8 mouse cellular contexts compared by ENCODE assay signal in genomic region chr14:50897374-50897765, GRCm38 (mm10). TPM values are rescaled to one million over a fixed set of nuclear protein-coding genes. Genes with fewer than 3 reads are reported as not detected.
DNase-seq lines count a peak whose midpoint lies in the region; ATAC-seq and TF ChIP-seq lines count a peak whose summit lies in the region.

Gene Klhl33 (minus strand): TSS chr14:50897507.

- peaks cover 16% of the 10 kb centered on the region for H3K27me3 ChIP-seq in forebrain, embryonic 13.5 days
- H3K27me3 ChIP-seq in hindbrain, embryonic 10.5 days (ENCODE audit: insufficient read depth, poor library complexity, severe bottlenecking) = peaks cover 30% of the 10 kb centered on the region

- H3K36me3 ChIP-seq in forebrain, embryonic 13.5 days (ENCODE audit: poor library complexity, severe bottlenecking) = no peaks in the 10 kb centered on the region
- no peaks in the 10 kb centered on the region for H3K36me3 ChIP-seq in hindbrain, embryonic 10.5 days

- peak within 1 kb of the TSS; percentile 83 for H3K4me2 ChIP-seq in forebrain, embryonic 13.5 days

- DNase-seq in 3T3-L1 (ENCODE audit: low read depth, low spot score) = peak; percentile 44
- DNase-seq in brain, embryonic 14.5 days (ENCODE audit: low read depth) = peak; percentile 20
- peak; percentile 3 for DNase-seq in hindbrain, embryonic 10.5 days (ENCODE audit: low spot score)
- no peak for DNase-seq in right cerebral cortex, postnatal 4 days
- DNase-seq in layer of hippocampus, adult 11-12 months (ENCODE audit: low spot score) = no peak
- no peak for DNase-seq in adrenal gland, adult 18-20 months (ENCODE audit: low spot score in 2 of 2)

- no peaks in the 10 kb centered on the region for H3K9me3 ChIP-seq in forebrain, embryonic 13.5 days (replicated peaks)
- H3K9me3 ChIP-seq in hindbrain, embryonic 10.5 days = no peaks in the 10 kb centered on the region

- TF ChIP-seq POLR2A in brain, embryonic 14.5 days (IDR thresholded peaks at IDR 0.05; ENCODE audit: borderline replicate concordance, extremely low read depth, insufficient read depth, insufficient read length, poor library complexity, severe bottlenecking) = no peak

- peak within 1 kb of the TSS; percentile 66 for H3K9ac ChIP-seq in forebrain, embryonic 13.5 days

- no peak for ATAC-seq in forebrain, embryonic 13.5 days
- peak; percentile 24; the same call in 1 of the 2 replicates for ATAC-seq in megakaryocyte progenitor cell, adult 5-6 weeks (replicated peaks; ENCODE audit: poor library complexity)

- TF ChIP-seq CTCF in brain, embryonic 14.5 days (IDR thresholded peaks at IDR 0.05; ENCODE audit: borderline replicate concordance, extremely low read depth, insufficient read depth, insufficient read length) = no peak

- WGBS in forebrain, embryonic 13.5 days = 37% methylated on average over 7 of the region's 7 CpGs
- 54% methylated on average over 7 of the region's 7 CpGs for WGBS in hindbrain, embryonic 10.5 days

- H3K4me3 ChIP-seq in forebrain, embryonic 13.5 days = peak within 1 kb of the TSS; percentile 50
- H3K4me3 ChIP-seq in hindbrain, embryonic 10.5 days = peak within 1 kb of the TSS; percentile 58

- peaks cover 12% of the 10 kb centered on the region for H3K4me1 ChIP-seq in forebrain, embryonic 13.5 days
- peaks cover 16% of the 10 kb centered on the region for H3K4me1 ChIP-seq in hindbrain, embryonic 10.5 days (replicated peaks)

- no peak within 1 kb of the TSS for H3K27ac ChIP-seq in forebrain, embryonic 13.5 days
- H3K27ac ChIP-seq in hindbrain, embryonic 10.5 days = peak within 1 kb of the TSS; percentile 75; the same call in 1 of the 2 replicates

RNA-seq across cellular contexts. Expression of gene Klhl33, which starts in this region (rescaled TPM):
- 0.59 and 1.2 TPM in 2 replicates for polyA plus RNA-seq in brain, embryonic 14.5 days (2012; rRNA removed)
- 0.12 and 0.29 TPM in 2 replicates for polyA plus RNA-seq in forebrain, embryonic 13.5 days (2015; fragmentation: Nextera tagmentation; extraction: Ambion mirVana)
- polyA plus RNA-seq in hindbrain, embryonic 10.5 days (2016; fragmentation: Nextera tagmentation; extraction: Ambion mirVana) = 0.09 and 0.20 TPM in 2 replicates
- 0.10 TPM in 1 of 2 replicates, not detected in the other for total RNA-seq in megakaryocyte progenitor cell, adult 5-6 weeks (2015)
- 0.25 and 0.37 TPM in 2 replicates for total RNA-seq in megakaryocyte progenitor cell, adult 5-6 weeks (2017)
- 1 to 10 TPM in 1 of 2 experiments, under 1 TPM in 1; 0.83 to 1.3 TPM for total RNA-seq in adrenal gland, adult 18-20 months (2021)

Comparison
In these comparisons a context has a peak if more than half of its experiments do, and no peak if none do; other contexts are left out.
1. Peak in DNase-seq, H3K4me3 ChIP-seq and H3K27ac ChIP-seq in hindbrain, embryonic 10.5 days; RNA of the gene not detected or under 1 TPM.
2. Peak in ATAC-seq in megakaryocyte progenitor cell, adult 5-6 weeks; RNA of the gene not detected or under 1 TPM.
3. DNase-seq: peak in 3T3-L1 (single experiment) and brain, embryonic 14.5 days (single experiment); none in right cerebral cortex, postnatal 4 days (single experiment), layer of hippocampus, adult 11-12 months (single experiment) and adrenal gland, adult 18-20 months (0 of 2).